10 mouse cellular contexts compared by ENCODE assay signal in the genomic region with DNA sequence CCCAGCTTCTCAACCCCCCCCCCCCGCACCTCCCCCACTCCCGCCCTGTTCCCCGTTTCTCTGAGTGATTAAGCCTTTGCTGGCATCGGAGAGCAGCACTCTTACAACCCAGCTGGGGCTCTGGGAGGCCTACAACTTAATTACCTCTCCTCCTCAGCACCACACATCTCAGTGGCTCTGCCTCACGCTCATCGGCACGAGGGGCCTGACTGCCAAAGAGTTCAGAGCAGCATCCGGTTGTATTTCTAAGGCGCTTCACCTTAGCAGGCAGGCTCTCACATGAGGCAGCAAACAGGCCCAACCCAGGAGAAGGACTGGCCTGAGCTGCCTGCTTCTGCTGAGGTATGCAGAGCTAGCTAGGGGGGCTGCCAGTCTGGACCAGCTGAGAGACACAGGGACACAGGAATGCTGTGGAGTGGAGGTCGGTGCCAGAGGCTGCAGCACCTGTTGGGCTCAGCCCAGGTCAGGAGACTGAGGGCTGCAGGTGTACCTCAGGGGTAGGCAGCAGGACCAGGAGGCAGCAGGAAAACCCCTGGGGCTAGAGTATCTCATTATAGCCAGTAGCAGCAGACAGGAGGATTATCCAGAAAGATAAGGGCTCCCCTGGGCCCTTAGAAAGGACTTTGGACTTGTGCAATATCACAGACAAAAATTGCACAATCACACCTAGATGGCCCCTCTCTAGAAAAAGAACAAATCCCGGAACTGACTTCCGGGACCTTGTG.
DNase-seq lines count a peak whose midpoint lies in the region; ATAC-seq and TF ChIP-seq lines count a peak whose summit lies in the region.
"Had no signal": no experiment of that assay in that cellular context is flagged by ENCODE, and none has a peak within 500 bp of the region (broad histone marks: within the 10 kb centered on the region; RNA-seq: fewer than 3 reads in every experiment).

No protein-coding gene starts in this region.

- no peaks in the 10 kb centered on the region for H3K36me3 ChIP-seq in kidney, embryonic 14.5 days (ENCODE audit: control insufficient read depth, insufficient read depth, low read length)
- no peaks in the 10 kb centered on the region for H3K36me3 ChIP-seq in limb, embryonic 15.5 days
- H3K36me3 ChIP-seq: heart, embryonic 13.5 days had no signal

- no peak for DNase-seq in kidney, adult 18-20 months
- DNase-seq in cerebellum, postnatal 14 days, result no peak
- DNase-seq in thymus, adult 18-20 months, result no peak
- DNase-seq: cerebellum, postnatal 25 days had no signal

- H3K9ac ChIP-seq in kidney, embryonic 14.5 days (ENCODE audit: low read depth, low read length), result 0 out of 2 replicates have a peak overlapping the region, but pooled peaks have one; percentile 13
- no peak overlapping the region for H3K9ac ChIP-seq in limb, embryonic 15.5 days
- H3K9ac ChIP-seq: heart, embryonic 13.5 days had no signal

- peaks cover 21% of the 10 kb centered on the region for H3K4me1 ChIP-seq in kidney, embryonic 14.5 days (ENCODE audit: control insufficient read depth, insufficient read depth, low read length)
- peaks cover 14% of the 10 kb centered on the region for H3K4me1 ChIP-seq in embryonic fibroblast, embryonic 13.5 days (ENCODE audit: control insufficient read depth, insufficient read depth, low read length)
- H3K4me1 ChIP-seq in limb, embryonic 15.5 days, result peaks cover 36% of the 10 kb centered on the region
- peaks cover 44% of the 10 kb centered on the region for H3K4me1 ChIP-seq in olfactory bulb, adult 2 months (ENCODE audit: control insufficient read depth, insufficient read depth, low read length)

- 19% methylated on average over 12 of the region's 12 CpGs for WGBS in kidney, embryonic 14.5 days
- WGBS in limb, embryonic 15.5 days, result 19% methylated on average over 12 of the region's 12 CpGs
- WGBS in olfactory bulb, adult 2 months, result 27% methylated on average over 12 of the region's 12 CpGs

- no peak overlapping the region for H3K4me3 ChIP-seq in kidney, embryonic 14.5 days (ENCODE audit: low read length)
- H3K4me3 ChIP-seq in embryonic fibroblast, embryonic 13.5 days (ENCODE audit: insufficient read depth, low read length), result no peak overlapping the region
- no peak overlapping the region for H3K4me3 ChIP-seq in limb, embryonic 15.5 days
- no peak overlapping the region for H3K4me3 ChIP-seq in olfactory bulb, adult 2 months (ENCODE audit: insufficient read depth, low read depth, low read length)
- H3K4me3 ChIP-seq: heart, embryonic 13.5 days had no signal

- TF ChIP-seq CTCF in embryonic fibroblast, embryonic 13.5 days (IDR thresholded peaks at IDR 0.05; ENCODE audit: borderline replicate concordance, insufficient read depth, low read length), result no peak
- no peak for TF ChIP-seq CTCF in olfactory bulb, adult 2 months (IDR thresholded peaks at IDR 0.05; ENCODE audit: insufficient read depth, low read depth, low read length)

- no peak for TF ChIP-seq POLR2A in embryonic fibroblast, embryonic 13.5 days (IDR thresholded peaks at IDR 0.05; ENCODE audit: low read depth, low read length)
- TF ChIP-seq POLR2A in olfactory bulb, adult 2 months (IDR thresholded peaks at IDR 0.05; ENCODE audit: insufficient read depth, low read depth, low read length), result no peak

- ATAC-seq in kidney, embryonic 14.5 days (ENCODE audit: low FRiP score, low TSS enrichment), result peak; percentile 73
- no peak for ATAC-seq in limb, embryonic 15.5 days (ENCODE audit: insufficient number of reproducible peaks, low FRiP score, low TSS enrichment, low read depth)
- no peak for ATAC-seq in erythroblast, adult 5-6 weeks (replicated peaks; ENCODE audit: low FRiP score, poor library complexity, severe bottlenecking)

- no peak overlapping the region for H3K4me2 ChIP-seq in kidney, embryonic 14.5 days (replicated peaks; ENCODE audit: low read depth, low read length)
- no peak overlapping the region for H3K4me2 ChIP-seq in limb, embryonic 15.5 days
- H3K4me2 ChIP-seq: heart, embryonic 13.5 days had no signal

- no peaks in the 10 kb centered on the region for H3K9me3 ChIP-seq in kidney, embryonic 14.5 days (ENCODE audit: control insufficient read depth, low read length)
- no peaks in the 10 kb centered on the region for H3K9me3 ChIP-seq in limb, embryonic 15.5 days
- H3K9me3 ChIP-seq: heart, embryonic 13.5 days had no signal

- H3K27me3 ChIP-seq in kidney, embryonic 14.5 days (ENCODE audit: control insufficient read depth, insufficient read depth, low read length), result no peaks in the 10 kb centered on the region
- no peaks in the 10 kb centered on the region for H3K27me3 ChIP-seq in limb, embryonic 15.5 days
- H3K27me3 ChIP-seq: heart, embryonic 13.5 days had no signal

- no peak overlapping the region; the same call in 1 of the 2 replicates for H3K27ac ChIP-seq in kidney, embryonic 14.5 days (ENCODE audit: low read depth, low read length)
- H3K27ac ChIP-seq in embryonic fibroblast, embryonic 13.5 days (ENCODE audit: insufficient read depth, low read length), result 0 out of 2 replicates have a peak overlapping the region, but pooled peaks have one; percentile 3
- H3K27ac ChIP-seq in limb, embryonic 15.5 days, result peak overlapping the region; percentile 34
- H3K27ac ChIP-seq in olfactory bulb, adult 2 months (ENCODE audit: insufficient read depth, low read depth, low read length), result peak overlapping the region; percentile 95
- H3K27ac ChIP-seq: heart, embryonic 13.5 days had no signal
